Mouse (Mus musculus): ENCODE results near the gene Plekhm1. TPM values are rescaled to one million over a fixed set of nuclear protein-coding genes. Genes with fewer than 3 reads are reported as not detected.

Gene Plekhm1
- polyA plus RNA-seq, 1 experiment from 2014 or later: 7.3 TPM

DNA sequence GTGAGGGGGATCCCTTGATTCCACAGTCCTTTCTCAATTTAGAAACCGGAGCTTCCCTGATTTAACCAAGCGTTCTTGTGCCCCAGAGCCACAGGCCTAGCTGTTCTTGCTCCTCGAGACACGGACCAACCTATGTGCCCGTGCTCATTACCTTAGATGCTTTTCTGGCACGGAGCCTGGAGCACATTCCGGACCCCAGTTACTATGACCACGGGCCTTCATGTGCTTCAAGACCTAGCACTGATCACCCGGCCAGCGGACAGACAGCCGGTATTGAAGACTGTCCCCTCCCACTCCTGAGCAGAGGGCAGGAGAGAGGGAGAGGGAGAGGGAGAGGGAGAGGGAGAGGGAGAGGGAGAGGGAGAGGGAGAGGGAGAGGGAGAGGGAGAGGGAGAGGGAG is 57.2 kb downstream of the Plekhm1 start:
- ATAC-seq (ENCODE audit: low FRiP score) (no peak), DNase-seq (ENCODE audit: low spot score) (peak; percentile 23)
- Histone ChIP-seq H3K9me3 (ENCODE audit: control insufficient read depth, low read length) (no peaks in the 10 kb centered on the region), H3K36me3 (ENCODE audit: control insufficient read depth, insufficient read depth, low read length) (no peaks in the 10 kb centered on the region), H3K27ac (ENCODE audit: low read depth, low read length) (no peak overlapping the region), H3K4me1 (replicated peaks; ENCODE audit: control insufficient read depth, insufficient read depth, low read length) (peaks cover 6% of the 10 kb centered on the region), H3K4me2 (replicated peaks; ENCODE audit: low read depth, low read length) (no peak overlapping the region), H3K4me3 (ENCODE audit: low read depth, low read length) (no peak overlapping the region), H3K27me3 (ENCODE audit: control insufficient read depth, insufficient read depth, low read length) (peaks cover 9% of the 10 kb centered on the region), H3K9ac (ENCODE audit: low read depth, low read length) (no peak overlapping the region)
- WGBS: 18% methylated on average over 11 of the region's 11 CpGs

- DNase-seq (ENCODE audit: low spot score) (no peak), ATAC-seq (ENCODE audit: low FRiP score) (no peak)
- Histone ChIP-seq H3K27me3 (ENCODE audit: control insufficient read depth, insufficient read depth, low read length) (peaks cover 4% of the 10 kb centered on the region; the same call in 1 of the 2 replicates), H3K4me2 (replicated peaks; ENCODE audit: low read depth, low read length) (no peak overlapping the region), H3K9ac (ENCODE audit: low read depth, low read length) (no peak overlapping the region), H3K4me3 (ENCODE audit: low read depth, low read length) (no peak overlapping the region), H3K36me3 (ENCODE audit: control insufficient read depth, insufficient read depth, low read length) (no peaks in the 10 kb centered on the region), H3K27ac (ENCODE audit: low read depth, low read length) (no peak overlapping the region), H3K9me3 (ENCODE audit: control insufficient read depth, low read length) (no peaks in the 10 kb centered on the region), H3K4me1 (replicated peaks; ENCODE audit: control insufficient read depth, insufficient read depth, low read length) (no peaks in the 10 kb centered on the region)
- WGBS: 84% methylated on average over 3 of the region's 3 CpGs
Measured at GRCm38 (mm10) chr11:103354033-103354432, 58.5 kb downstream of the Plekhm1 start.

DNA sequence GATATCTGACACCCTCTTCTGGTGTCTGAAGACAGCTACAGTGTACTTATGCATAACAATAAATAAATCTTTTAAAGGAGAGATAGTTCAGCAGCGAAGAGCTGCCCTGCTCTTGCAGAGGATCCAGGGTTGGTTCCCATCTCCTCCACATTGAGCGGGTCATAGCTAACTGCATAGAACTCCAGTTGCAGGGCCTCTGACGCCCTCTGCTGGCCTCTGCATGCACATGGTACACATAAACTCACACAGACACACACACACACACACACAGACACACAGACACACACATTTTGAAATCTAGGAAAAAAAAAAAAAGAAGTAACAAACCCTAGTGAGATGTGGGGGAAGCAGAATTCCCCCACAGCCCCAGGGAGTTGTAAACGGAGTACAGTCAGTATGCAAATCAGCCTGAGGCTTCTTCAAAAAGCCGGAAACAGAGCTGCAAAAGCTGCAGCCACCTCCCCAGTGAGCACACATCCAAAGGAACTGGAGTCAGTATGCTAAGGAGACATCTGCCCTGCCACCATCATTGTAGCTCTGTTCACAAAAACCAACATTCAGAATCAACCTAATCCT is 60.2 kb downstream of the Plekhm1 start:
- Histone ChIP-seq H3K4me1 (replicated peaks; ENCODE audit: control insufficient read depth, insufficient read depth, low read length) (no peaks in the 10 kb centered on the region), H3K27me3 (ENCODE audit: control insufficient read depth, insufficient read depth, low read length) (no peaks in the 10 kb centered on the region; the same call in 1 of the 2 replicates), H3K9me3 (ENCODE audit: control insufficient read depth, low read length) (no peaks in the 10 kb centered on the region), H3K27ac (ENCODE audit: low read depth, low read length) (no peak overlapping the region), H3K4me3 (ENCODE audit: low read depth, low read length) (no peak overlapping the region), H3K9ac (ENCODE audit: low read depth, low read length) (no peak overlapping the region), H3K4me2 (replicated peaks; ENCODE audit: low read depth, low read length) (no peak overlapping the region), H3K36me3 (ENCODE audit: control insufficient read depth, insufficient read depth, low read length) (no peaks in the 10 kb centered on the region)
- DNase-seq (ENCODE audit: low spot score): no peak
- 85% methylated on average over 5 of the region's 5 CpGs for WGBS
- no peak for ATAC-seq (ENCODE audit: low FRiP score)

GRCm38 (mm10) chr11:103350711-103351315 is 61.7 kb downstream of the Plekhm1 start:
- ATAC-seq (ENCODE audit: low FRiP score) (no peak), DNase-seq (ENCODE audit: low spot score) (no peak)
- H3K4me2 ChIP-seq (replicated peaks; ENCODE audit: low read depth, low read length): no peak overlapping the region
- no peaks in the 10 kb centered on the region for H3K4me1 ChIP-seq (replicated peaks; ENCODE audit: control insufficient read depth, insufficient read depth, low read length)
- 93% methylated on average over 12 of the region's 12 CpGs for WGBS
- no peak overlapping the region for H3K4me3 ChIP-seq (ENCODE audit: low read depth, low read length)
- H3K9me3 ChIP-seq (ENCODE audit: control insufficient read depth, low read length): no peaks in the 10 kb centered on the region
- H3K9ac ChIP-seq (ENCODE audit: low read depth, low read length): no peak overlapping the region
- no peaks in the 10 kb centered on the region for H3K27me3 ChIP-seq (ENCODE audit: control insufficient read depth, insufficient read depth, low read length)
- no peak overlapping the region for H3K27ac ChIP-seq (ENCODE audit: low read depth, low read length)
- H3K36me3 ChIP-seq (ENCODE audit: control insufficient read depth, insufficient read depth, low read length): no peaks in the 10 kb centered on the region

GRCm38 (mm10) chr11:103349699-103350098 is 62.8 kb downstream of the Plekhm1 start:
- H3K36me3 ChIP-seq (ENCODE audit: control insufficient read depth, insufficient read depth, low read length): no peaks in the 10 kb centered on the region
- H3K4me3 ChIP-seq (ENCODE audit: low read depth, low read length): no peak overlapping the region
- no peak overlapping the region for H3K4me2 ChIP-seq (replicated peaks; ENCODE audit: low read depth, low read length)
- H3K27ac ChIP-seq (ENCODE audit: low read depth, low read length): no peak overlapping the region
- no peak overlapping the region for H3K9ac ChIP-seq (ENCODE audit: low read depth, low read length)
- WGBS: 84% methylated on average over 2 of the region's 2 CpGs
- no peaks in the 10 kb centered on the region for H3K9me3 ChIP-seq (ENCODE audit: control insufficient read depth, low read length)
- no peak for DNase-seq (ENCODE audit: low spot score)
- H3K27me3 ChIP-seq (ENCODE audit: control insufficient read depth, insufficient read depth, low read length): no peaks in the 10 kb centered on the region
- no peaks in the 10 kb centered on the region for H3K4me1 ChIP-seq (replicated peaks; ENCODE audit: control insufficient read depth, insufficient read depth, low read length)
- no peak for ATAC-seq (ENCODE audit: low FRiP score)

- Histone ChIP-seq H3K4me1 (replicated peaks; ENCODE audit: control insufficient read depth, insufficient read depth, low read length) (no peaks in the 10 kb centered on the region), H3K9ac (ENCODE audit: low read depth, low read length) (no peak overlapping the region), H3K4me2 (replicated peaks; ENCODE audit: low read depth, low read length) (no peak overlapping the region), H3K27me3 (ENCODE audit: control insufficient read depth, insufficient read depth, low read length) (no peaks in the 10 kb centered on the region), H3K9me3 (ENCODE audit: control insufficient read depth, low read length) (no peaks in the 10 kb centered on the region), H3K27ac (ENCODE audit: low read depth, low read length) (no peak overlapping the region), H3K36me3 (ENCODE audit: control insufficient read depth, insufficient read depth, low read length) (no peaks in the 10 kb centered on the region), H3K4me3 (ENCODE audit: low read depth, low read length) (no peak overlapping the region)
- WGBS: 64% methylated on average over 5 of the region's 5 CpGs
- no peak for DNase-seq (ENCODE audit: low spot score)
- ATAC-seq (ENCODE audit: low FRiP score): no peak
Measured at GRCm38 (mm10) chr11:103346657-103347056, 65.8 kb downstream of the Plekhm1 start.

DNA sequence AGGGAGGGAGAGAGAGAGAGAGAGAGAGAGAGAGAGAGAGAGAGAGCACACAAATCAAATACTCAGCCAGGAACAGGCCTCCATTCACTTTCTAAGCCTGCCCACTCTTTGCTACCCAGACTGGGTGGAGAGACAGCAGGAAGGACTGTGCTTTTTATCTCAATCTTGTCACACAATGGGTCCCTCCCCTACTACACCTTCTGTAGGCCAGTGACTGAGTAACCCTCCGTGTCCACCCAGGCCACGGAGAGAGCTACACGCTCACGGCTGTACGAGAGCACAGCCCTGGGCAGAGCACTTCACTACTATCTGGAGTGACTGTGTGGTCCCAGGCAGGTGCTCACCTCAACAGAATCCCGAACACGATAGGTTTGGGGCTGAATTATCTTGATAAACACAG is 66.3 kb downstream of the Plekhm1 start:
- H3K4me3 ChIP-seq (ENCODE audit: low read depth, low read length): no peak overlapping the region
- no peak overlapping the region for H3K27ac ChIP-seq (ENCODE audit: low read depth, low read length)
- H3K9me3 ChIP-seq (ENCODE audit: control insufficient read depth, low read length): no peaks in the 10 kb centered on the region
- H3K36me3 ChIP-seq (ENCODE audit: control insufficient read depth, insufficient read depth, low read length): no peaks in the 10 kb centered on the region
- no peak overlapping the region for H3K9ac ChIP-seq (ENCODE audit: low read depth, low read length)
- no peaks in the 10 kb centered on the region for H3K4me1 ChIP-seq (replicated peaks; ENCODE audit: control insufficient read depth, insufficient read depth, low read length)
- 86% methylated on average over 7 of the region's 7 CpGs for WGBS
- ATAC-seq (ENCODE audit: low FRiP score) (no peak), DNase-seq (ENCODE audit: low spot score) (no peak)
- H3K4me2 ChIP-seq (replicated peaks; ENCODE audit: low read depth, low read length): no peak overlapping the region
- H3K27me3 ChIP-seq (ENCODE audit: control insufficient read depth, insufficient read depth, low read length): no peaks in the 10 kb centered on the region

GRCm38 (mm10) chr11:103345408-103346091 is 66.9 kb downstream of the Plekhm1 start:
- H3K4me2 ChIP-seq (replicated peaks; ENCODE audit: low read depth, low read length): no peak overlapping the region
- no peak for DNase-seq (ENCODE audit: low spot score)

More at GRCm38 (mm10) chr11:103345408-103346091, 66.9 kb downstream of the Plekhm1 start:
- no peaks in the 10 kb centered on the region for H3K4me1 ChIP-seq (replicated peaks; ENCODE audit: control insufficient read depth, insufficient read depth, low read length)
- WGBS: 83% methylated on average over 7 of the region's 7 CpGs
- H3K36me3 ChIP-seq (ENCODE audit: control insufficient read depth, insufficient read depth, low read length): no peaks in the 10 kb centered on the region
- no peak overlapping the region for H3K9ac ChIP-seq (ENCODE audit: low read depth, low read length)
- H3K27me3 ChIP-seq (ENCODE audit: control insufficient read depth, insufficient read depth, low read length): no peaks in the 10 kb centered on the region
- ATAC-seq (ENCODE audit: low FRiP score): no peak
- H3K9me3 ChIP-seq (ENCODE audit: control insufficient read depth, low read length): no peaks in the 10 kb centered on the region
- no peak overlapping the region for H3K27ac ChIP-seq (ENCODE audit: low read depth, low read length)
- no peak overlapping the region for H3K4me3 ChIP-seq (ENCODE audit: low read depth, low read length)

Data from hindbrain, embryonic 11.5 days (tissue).